Mouse (Mus musculus) thymus, postnatal 25 days (tissue): ENCODE measurements around the gene Angptl2.

Experiments used
- DNase-seq: peaks from one replicate; pipeline ENCODE4 v3.0.0; 2022

Angptl2 gene

GRCm38 (mm10) chr2:33215700-33216509, at the start of gene Angptl2:
TSS of gene Angptl2 (plus strand) at chr2:33216069.
- DNase-seq, result peak; percentile 92

DNA sequence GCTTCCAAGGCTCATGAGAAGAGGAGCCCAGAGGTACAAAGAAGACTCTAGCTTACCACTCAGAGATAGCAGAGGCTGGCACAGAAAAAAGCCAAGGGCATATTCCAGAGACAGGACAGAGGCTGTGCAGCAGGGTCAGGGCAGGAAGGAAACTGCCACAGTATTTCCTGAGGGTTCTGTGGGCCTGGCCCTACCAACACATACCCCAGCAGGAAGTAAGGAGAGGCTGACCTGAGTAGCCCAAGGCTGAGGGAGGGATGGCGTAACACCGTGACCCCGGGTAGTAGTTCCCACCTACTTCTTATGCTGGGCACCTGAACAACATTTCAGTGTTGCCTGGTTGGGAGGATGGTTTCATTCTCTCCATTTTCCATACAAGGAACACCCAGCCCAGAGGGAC, 48.8 kb upstream of the Angptl2 start:
- DNase-seq, result no peak

DNA sequence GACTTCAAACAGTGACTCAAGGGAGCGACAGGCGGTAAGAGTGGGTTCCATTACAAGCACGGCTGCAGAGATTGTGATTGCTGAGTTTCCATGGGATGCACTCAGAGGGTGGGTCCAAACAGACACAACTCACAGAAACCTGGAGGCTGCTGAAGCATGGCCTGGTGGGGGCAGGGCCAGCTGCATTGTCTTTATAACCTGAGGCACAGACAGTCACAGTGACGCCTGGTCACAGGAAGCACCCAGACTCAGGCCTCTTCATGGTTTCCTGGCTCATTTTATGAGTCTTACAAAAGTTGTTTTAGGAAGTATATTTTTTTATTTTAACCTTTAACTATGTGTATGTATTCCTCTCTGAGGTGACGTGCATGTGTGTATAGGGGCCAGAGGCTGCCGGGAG, 46.4 kb upstream of the Angptl2 start:
- no peak for DNase-seq

DNA sequence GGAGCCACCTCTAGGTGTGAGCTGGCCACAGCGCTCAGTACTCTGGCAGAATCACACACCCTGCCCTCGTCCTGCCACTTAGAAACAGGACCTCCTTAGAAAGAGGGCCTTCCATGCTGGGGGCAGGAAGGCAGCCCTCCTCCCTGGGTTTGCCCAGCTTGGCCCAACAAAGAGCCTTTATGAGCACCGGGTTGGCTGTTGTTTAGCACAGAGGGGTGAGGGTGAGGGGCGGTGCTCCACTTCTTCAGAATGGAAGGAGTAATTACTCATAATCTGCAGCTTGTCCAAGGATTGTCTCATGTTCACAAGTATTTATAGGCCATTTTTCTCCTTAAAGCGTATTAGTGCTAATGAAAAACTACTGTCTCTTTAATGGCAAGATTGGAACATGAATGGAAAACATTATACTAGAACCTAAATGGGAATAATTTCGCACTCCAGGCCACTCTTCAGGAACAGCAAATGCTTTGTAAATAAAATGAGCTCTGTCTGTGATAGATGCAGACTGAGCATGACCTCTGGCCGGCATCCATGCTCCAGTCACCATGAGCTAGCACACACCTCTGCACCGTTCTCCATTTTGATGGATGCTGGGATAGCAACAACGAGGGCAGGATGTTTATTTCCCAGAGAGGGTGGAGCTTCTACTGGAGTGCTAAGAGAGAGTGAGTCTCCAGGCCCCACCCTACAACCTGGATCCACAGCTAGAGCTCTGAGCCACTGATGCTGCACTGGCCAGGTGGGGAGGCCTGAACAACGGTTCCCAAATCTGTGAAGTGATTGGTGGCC, 44.9 kb upstream of the Angptl2 start:
- DNase-seq, result no peak

GRCm38 (mm10) chr2:33173126-33173525, 42.7 kb upstream of the Angptl2 start:
- no peak for DNase-seq

DNA sequence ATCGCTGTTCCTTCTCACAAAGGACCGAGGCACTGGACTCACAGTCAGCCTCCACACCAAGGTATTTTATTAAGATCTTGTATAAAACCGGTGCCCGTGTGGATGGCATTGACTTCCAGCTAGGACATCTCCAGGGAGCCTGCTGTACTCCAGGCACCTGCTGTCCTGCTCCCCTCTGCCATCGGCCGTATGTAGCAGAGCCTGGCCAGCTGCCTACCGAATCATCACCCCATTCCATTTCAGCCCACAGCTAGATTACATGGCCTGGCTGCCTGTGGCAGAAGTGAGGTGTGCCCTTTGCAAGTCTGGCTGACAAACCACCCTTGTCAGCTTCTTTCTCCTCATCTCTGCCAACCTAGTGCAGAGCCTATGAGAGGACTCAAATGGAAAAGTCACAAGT, 42.2 kb upstream of the Angptl2 start:
- DNase-seq, result no peak

DNA sequence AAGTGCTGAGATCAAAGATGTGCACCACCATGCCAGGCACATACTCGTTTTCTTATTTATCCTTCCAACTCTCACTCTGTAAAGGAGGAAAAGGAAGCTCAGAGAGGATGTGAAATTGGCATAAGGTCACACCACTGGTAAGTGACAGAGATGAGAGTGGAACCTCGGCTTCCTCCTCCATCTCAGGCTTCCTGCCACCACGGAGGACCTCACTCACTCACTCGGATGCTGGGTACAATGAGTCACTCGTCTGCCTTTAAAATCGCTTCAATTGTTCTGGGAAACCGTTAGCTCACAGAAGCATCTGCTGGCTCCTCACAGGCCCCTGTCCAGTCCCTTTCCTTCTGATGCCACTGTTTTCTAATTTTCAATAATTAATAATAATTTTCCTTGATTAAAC, 39.4 kb upstream of the Angptl2 start:
- no peak for DNase-seq

GRCm38 (mm10) chr2:33176921-33177320, 38.9 kb upstream of the Angptl2 start:
- no peak for DNase-seq

- DNase-seq, result no peak
These were observed 38.2 kb upstream of the Angptl2 start for GRCm38 (mm10) chr2:33177443-33178242.

DNA sequence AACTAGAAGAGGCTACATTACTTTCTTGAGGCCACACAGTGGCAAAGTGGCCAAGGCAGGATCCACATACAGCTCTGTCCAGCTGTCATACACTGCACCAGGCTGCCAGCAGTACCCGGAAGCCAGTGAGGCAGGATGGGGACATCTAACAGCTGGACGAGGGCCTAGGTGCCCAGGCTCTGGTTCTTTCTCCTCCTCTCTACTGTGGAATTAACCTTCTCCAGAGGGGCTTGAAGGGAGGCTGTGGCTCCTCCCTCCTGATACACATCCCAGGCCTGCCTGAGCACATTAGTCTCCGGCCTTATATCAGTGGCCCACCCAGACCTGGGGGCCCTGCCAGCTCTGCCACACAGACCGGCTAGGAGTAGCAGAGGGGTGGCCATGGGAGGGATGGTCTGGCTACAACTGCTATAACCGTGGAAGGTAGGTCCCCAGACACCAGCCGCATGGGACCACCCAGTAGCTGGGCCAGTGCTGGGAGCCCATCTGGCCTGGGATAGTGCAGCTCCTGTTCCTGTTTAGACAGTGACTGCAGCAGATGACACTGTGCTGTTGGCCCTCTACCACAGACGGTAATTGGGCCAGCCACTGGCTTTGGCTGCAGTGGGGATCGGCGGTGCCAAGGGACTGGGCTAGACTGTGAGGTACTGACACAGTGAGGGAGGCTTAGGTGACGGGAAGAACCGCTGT, 37.5 kb upstream of the Angptl2 start:
- DNase-seq, result no peak

- DNase-seq, result no peak
These were observed 36.5 kb upstream of the Angptl2 start for GRCm38 (mm10) chr2:33179171-33179929.

DNA sequence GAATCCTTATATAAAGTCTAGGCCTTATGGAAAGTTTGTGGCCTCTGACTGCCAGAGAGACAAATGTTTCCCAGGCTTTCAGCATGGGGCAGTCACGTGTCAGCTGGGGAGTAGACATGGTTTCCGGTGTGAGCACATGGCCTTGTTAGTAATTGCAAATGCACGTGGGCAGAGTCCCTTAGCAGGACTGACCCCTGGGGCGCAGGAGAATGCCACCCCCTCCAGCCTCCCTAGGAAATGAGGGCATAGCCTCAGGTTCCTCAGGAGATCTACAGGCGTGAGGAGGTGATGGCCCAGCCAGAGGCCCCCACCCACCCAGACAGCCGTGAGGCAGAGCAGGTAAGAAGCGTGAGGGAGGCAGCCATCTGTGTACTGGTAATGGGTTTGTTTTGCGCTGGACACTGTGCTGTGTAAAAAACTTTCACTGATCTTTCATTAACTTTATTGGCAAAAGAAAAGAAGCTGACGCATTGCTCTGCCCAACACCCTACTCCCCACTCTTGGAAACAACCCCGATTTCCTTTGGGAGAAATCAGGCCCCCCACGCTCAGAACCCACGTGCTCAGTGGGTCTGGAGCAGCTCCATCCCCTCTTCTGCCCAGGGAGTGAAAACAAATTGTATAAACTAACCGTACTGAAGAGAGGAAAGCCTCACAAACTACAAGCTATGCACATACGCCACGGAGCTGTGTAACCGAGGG, 35.8 kb upstream of the Angptl2 start:
- DNase-seq, result no peak

GRCm38 (mm10) chr2:33183321-33183720, 32.5 kb upstream of the Angptl2 start:
- no peak for DNase-seq

- DNase-seq, result no peak
These were observed 31.2 kb upstream of the Angptl2 start for GRCm38 (mm10) chr2:33184641-33185040.

DNA sequence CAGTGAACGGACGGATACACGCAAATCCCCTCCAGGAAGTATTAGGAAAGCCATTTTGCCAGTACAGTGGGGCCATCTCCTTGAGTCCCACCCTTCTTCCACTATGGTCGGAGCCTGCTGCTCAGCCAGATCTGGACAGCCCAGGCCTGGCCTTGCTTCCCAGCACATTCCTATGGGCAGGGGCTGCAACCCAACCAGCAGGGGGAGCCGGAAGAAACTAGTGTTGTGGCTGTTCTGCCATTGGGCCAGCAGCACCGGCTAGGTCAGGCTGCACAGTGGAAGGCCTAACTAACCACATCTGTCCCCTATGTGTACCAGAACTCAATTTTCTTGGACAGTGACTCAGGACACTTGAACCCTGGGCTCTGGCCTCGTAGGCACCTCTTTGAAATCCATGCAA, 30.6 kb upstream of the Angptl2 start:
- peak; percentile 60 for DNase-seq

- no peak for DNase-seq
These were observed 29.4 kb upstream of the Angptl2 start for GRCm38 (mm10) chr2:33186505-33186904.

- DNase-seq, result no peak
These were observed 28.0 kb upstream of the Angptl2 start for GRCm38 (mm10) chr2:33187874-33188273.

GRCm38 (mm10) chr2:33188925-33189670, 26.8 kb upstream of the Angptl2 start:
- DNase-seq, result no peak

GRCm38 (mm10) chr2:33189976-33190375, 25.9 kb upstream of the Angptl2 start:
- no peak for DNase-seq

GRCm38 (mm10) chr2:33200368-33201068, 15.4 kb upstream of the Angptl2 start:
- no peak for DNase-seq
